Mouse (Mus musculus) ES-Bruce4 (cell line): ENCODE results near the gene Lamtor2. TPM values are rescaled to one million over a fixed set of nuclear protein-coding genes. Genes with fewer than 3 reads are reported as not detected.
A peak's percentile ranks its signal among the peaks of the same experiment; 100 is the strongest.

Source experiments
- H3K27ac ChIP-seq: 2 replicates; pipeline ENCODE4 v1.5.1; 2012; ENCODE audit warnings: low read length, inconsistent platforms; ENCODE audit not compliant: insufficient read depth
- H3K27me3 ChIP-seq: 2 replicates; pipeline ENCODE4 v1.6.1; 2012; ENCODE audit warnings: mild to moderate bottlenecking, low read length, inconsistent platforms; ENCODE audit not compliant: control insufficient read depth, poor library complexity, insufficient read depth, severe bottlenecking
- H3K36me3 ChIP-seq: 2 replicates; pipeline ENCODE4 v1.6.1; 2012; ENCODE audit warnings: inconsistent platforms, mild to moderate bottlenecking, low read length, moderate library complexity; ENCODE audit not compliant: control insufficient read depth, poor library complexity, insufficient read depth, severe bottlenecking
- H3K4me1 ChIP-seq: one replicate; pipeline ENCODE4 v1.8.1; 2011; ENCODE audit warnings: low read length; ENCODE audit not compliant: control insufficient read depth, insufficient read depth
- H3K4me3 ChIP-seq: 2 replicates; pipeline ENCODE4 v1.5.1; 2011; ENCODE audit warnings: low read depth, mild to moderate bottlenecking, low read length
- H3K9ac ChIP-seq: 2 replicates; pipeline ENCODE4 v1.6.1; 2012; ENCODE audit warnings: low read depth, mild to moderate bottlenecking, inconsistent platforms; ENCODE audit not compliant: poor library complexity, severe bottlenecking
- H3K9me3 ChIP-seq: replicated peaks from 2 replicates; pipeline ENCODE4 v1.6.1; 2012; ENCODE audit warnings: mild to moderate bottlenecking, low read length, inconsistent platforms; ENCODE audit not compliant: control insufficient read depth, poor library complexity, insufficient read depth, severe bottlenecking
- CTCF ChIP-seq: IDR thresholded peaks from one replicate; pipeline ENCODE4 v1.8.1; 2011; ENCODE audit warnings: low read depth, low read length
- EP300 ChIP-seq: IDR thresholded peaks from 2 replicates; pipeline ENCODE4 v1.6.1; 2011; ENCODE audit warnings: low read depth, low read length; ENCODE audit not compliant: insufficient read depth
- POLR2A ChIP-seq: IDR thresholded peaks from one replicate; pipeline ENCODE4 v1.8.1; 2011; ENCODE audit warnings: low read length; ENCODE audit not compliant: insufficient read depth
- polyA plus RNA-seq: library from polyadenylated mRNA; stranded (reverse); fragments of >200 nt; gene quantifications from 2 replicates; pipeline ENCODE4 v1.2.4, GENCODE M21; 2011; ENCODE audit warnings: low read depth; ENCODE audit not compliant: missing spikeins, insufficient read depth, insufficient read length

Lamtor2 gene
- polyA plus RNA-seq, 1 experiment: 151 TPM

- H3K27ac ChIP-seq: peak within 1 kb of the TSS; percentile 6
- no peak for TF ChIP-seq CTCF
- peak; percentile 83 for TF ChIP-seq EP300
These were observed 4.5 kb downstream of the Lamtor2 start, which contains the start of gene Rab25 for GRCm38 (mm10) chr3:88548180-88548917. Rab25 (minus strand) TSS chr3:88548300.

GRCm38 (mm10) chr3:88546674-88547418, 6.0 kb downstream of the Lamtor2 start:
- Histone ChIP-seq H3K9ac (no peak overlapping the region), H3K4me1 (peaks cover 9% of the 10 kb centered on the region), H3K27ac (no peak overlapping the region), H3K4me3 (no peak overlapping the region), H3K36me3 (no peaks in the 10 kb centered on the region), H3K9me3 (no peaks in the 10 kb centered on the region), H3K27me3 (no peaks in the 10 kb centered on the region)
- TF ChIP-seq CTCF (no peak), POLR2A (no peak), EP300 (no peak)

More at GRCm38 (mm10) chr3:88548180-88548917, 4.5 kb downstream of the Lamtor2 start, which contains the start of gene Rab25:
- no peaks in the 10 kb centered on the region for H3K27me3 ChIP-seq
- no peaks in the 10 kb centered on the region for H3K36me3 ChIP-seq
- H3K4me3 ChIP-seq: peak within 1 kb of the TSS; percentile 2
- H3K4me1 ChIP-seq: peaks cover 9% of the 10 kb centered on the region
- no peak within 1 kb of the TSS for H3K9ac ChIP-seq
- no peaks in the 10 kb centered on the region for H3K9me3 ChIP-seq

- TF ChIP-seq POLR2A: no peak
- no peak for TF ChIP-seq EP300
- TF ChIP-seq CTCF: no peak
- H3K4me3 ChIP-seq: peak overlapping the region; percentile 8; the same call in 1 of the 2 replicates
- H3K27me3 ChIP-seq: no peaks in the 10 kb centered on the region
- H3K9me3 ChIP-seq: no peaks in the 10 kb centered on the region
- peak overlapping the region; percentile 5; the same call in 1 of the 2 replicates for H3K27ac ChIP-seq
- no peak overlapping the region for H3K9ac ChIP-seq
- H3K36me3 ChIP-seq: no peaks in the 10 kb centered on the region
- H3K4me1 ChIP-seq: peaks cover 12% of the 10 kb centered on the region
These were observed 7.8 kb downstream of the Lamtor2 start for GRCm38 (mm10) chr3:88544955-88545591.

GRCm38 (mm10) chr3:88544514-88544913, 8.4 kb downstream of the Lamtor2 start:
- Histone ChIP-seq H3K27ac (peak overlapping the region; percentile 5; the same call in 1 of the 2 replicates), H3K4me3 (peak overlapping the region; percentile 8; the same call in 1 of the 2 replicates), H3K36me3 (no peaks in the 10 kb centered on the region), H3K9me3 (no peaks in the 10 kb centered on the region), H3K9ac (no peak overlapping the region), H3K4me1 (peaks cover 13% of the 10 kb centered on the region), H3K27me3 (no peaks in the 10 kb centered on the region)
- no peak for TF ChIP-seq POLR2A
- TF ChIP-seq CTCF: peak; percentile 73

GRCm38 (mm10) chr3:88543651-88544410, 9.0 kb downstream of the Lamtor2 start:
- Histone ChIP-seq H3K9ac (no peak overlapping the region), H3K4me1 (peaks cover 12% of the 10 kb centered on the region), H3K27me3 (no peaks in the 10 kb centered on the region), H3K9me3 (no peaks in the 10 kb centered on the region), H3K27ac (no peak overlapping the region), H3K36me3 (no peaks in the 10 kb centered on the region), H3K4me3 (no peak overlapping the region)
- TF ChIP-seq POLR2A (no peak), CTCF (no peak), EP300 (no peak)
